Mouse (Mus musculus): ENCODE results near the gene Tmem184b.

Gene Tmem184b

DNA sequence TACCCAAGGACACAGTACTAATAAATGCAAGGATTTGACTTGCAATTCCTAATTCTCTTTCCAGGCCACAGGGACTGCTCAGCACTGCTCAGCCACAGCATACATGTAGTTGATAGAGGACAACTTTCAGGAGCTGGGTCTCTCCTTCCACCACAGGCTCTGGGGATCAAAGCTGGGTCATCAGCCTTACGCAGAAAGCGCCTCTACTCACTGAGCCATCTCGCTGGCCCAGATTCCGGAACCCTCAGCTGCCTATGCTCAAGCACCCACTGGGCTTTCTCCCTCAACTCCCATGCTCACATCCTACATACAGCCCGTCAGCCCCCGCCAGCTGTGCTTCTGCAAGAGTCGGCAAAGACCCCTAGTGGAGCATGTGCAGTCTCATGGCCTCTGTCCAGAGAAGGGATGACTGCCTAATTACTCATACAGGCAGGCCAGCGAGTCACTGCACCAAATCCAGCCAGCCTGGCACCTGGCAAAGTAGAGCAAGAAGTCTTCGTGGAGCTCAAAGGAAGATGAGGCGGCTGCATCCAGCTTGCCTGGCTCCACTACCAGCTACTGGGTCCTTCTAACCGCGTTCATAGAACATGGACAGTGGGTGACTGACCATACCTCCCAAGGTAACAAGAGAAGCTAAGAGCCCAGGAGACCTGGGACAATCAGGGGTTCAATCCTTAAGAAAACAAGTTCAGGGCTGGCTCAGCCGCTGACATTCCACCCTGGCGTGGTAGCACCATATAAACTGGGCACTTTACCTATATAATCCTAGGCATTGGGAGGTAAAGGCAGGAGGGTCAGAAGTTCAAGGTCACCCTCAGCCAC, 3.9 kb downstream of the Tmem184b start:
- no peak for DNase-seq (ENCODE audit: low spot score in 2 of 2)

- no peak for DNase-seq (ENCODE audit: low spot score in 2 of 2)
Observed at GRCm38 (mm10) chr15:79396736-79397135, 6.6 kb downstream of the Tmem184b start.

GRCm38 (mm10) chr15:79395281-79395680, 8.1 kb downstream of the Tmem184b start:
- no peak for DNase-seq (ENCODE audit: low spot score in 2 of 2)

GRCm38 (mm10) chr15:79394842-79395241, 8.5 kb downstream of the Tmem184b start:
- no peak for DNase-seq (ENCODE audit: low spot score in 2 of 2)

- no peak for DNase-seq (ENCODE audit: low spot score in 2 of 2)
Observed at GRCm38 (mm10) chr15:79393101-79393500, 10.3 kb downstream of the Tmem184b start.

DNA sequence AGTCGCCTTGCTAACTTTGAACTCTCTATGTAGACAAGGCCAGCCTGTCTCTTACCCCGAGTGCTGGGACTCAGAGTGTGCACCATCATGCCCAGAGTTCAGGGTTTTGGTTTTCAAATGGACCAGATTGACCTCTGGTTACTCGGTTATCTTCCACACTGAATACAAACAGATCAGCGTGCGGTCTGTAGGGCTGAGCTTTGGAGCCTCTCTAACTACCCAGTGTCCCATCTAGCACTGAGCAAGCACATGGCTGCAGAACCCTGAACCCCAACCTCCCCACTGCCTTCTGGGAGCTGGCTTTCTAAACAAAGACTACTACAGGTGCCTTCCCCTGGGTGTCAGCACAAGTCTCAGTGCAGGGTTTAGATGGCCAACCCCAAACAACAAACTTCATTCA, 10.8 kb downstream of the Tmem184b start:
- no peak for DNase-seq (ENCODE audit: low spot score in 2 of 2)

DNA sequence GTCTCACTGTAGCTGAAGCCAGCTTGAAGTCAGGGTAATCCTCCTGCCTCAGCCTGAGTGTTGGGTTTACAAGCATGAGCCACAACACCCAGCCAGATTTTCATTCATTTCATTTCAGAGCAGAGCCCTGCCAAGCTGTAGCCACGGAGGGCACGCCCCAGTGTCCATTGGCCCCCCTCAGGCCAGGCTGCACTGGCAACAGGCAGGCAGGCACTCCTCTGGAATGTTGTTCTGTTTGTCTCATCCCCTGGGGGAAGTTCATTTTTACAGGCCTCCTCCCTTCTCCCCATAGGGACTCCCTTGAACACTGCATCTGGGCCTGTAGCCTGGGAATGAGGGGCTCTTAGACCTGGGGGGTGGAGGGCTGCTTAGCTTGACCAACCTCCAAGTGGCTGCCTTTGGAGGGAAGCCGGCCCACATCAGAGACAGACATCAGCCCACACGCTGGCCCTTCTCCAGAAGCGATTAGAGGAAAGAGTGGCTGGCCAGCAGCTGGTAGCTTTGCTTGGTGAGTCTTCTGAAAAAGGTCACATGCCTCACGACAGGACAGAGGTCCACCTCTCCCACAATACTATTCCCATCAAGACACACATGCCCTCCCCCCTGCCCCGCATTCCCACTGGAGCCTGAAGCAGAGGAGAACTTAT, 11.8 kb downstream of the Tmem184b start:
- no peak for DNase-seq (ENCODE audit: low spot score in 2 of 2)

GRCm38 (mm10) chr15:79390434-79390833, 12.9 kb downstream of the Tmem184b start:
- DNase-seq (ENCODE audit: low spot score in 2 of 2): no peak

- DNase-seq (ENCODE audit: low spot score in 2 of 2): no peak
Observed at GRCm38 (mm10) chr15:79388171-79388570, 15.2 kb downstream of the Tmem184b start.

GRCm38 (mm10) chr15:79387611-79388010, 15.8 kb downstream of the Tmem184b start:
- DNase-seq (ENCODE audit: low spot score in 2 of 2): no peak

DNA sequence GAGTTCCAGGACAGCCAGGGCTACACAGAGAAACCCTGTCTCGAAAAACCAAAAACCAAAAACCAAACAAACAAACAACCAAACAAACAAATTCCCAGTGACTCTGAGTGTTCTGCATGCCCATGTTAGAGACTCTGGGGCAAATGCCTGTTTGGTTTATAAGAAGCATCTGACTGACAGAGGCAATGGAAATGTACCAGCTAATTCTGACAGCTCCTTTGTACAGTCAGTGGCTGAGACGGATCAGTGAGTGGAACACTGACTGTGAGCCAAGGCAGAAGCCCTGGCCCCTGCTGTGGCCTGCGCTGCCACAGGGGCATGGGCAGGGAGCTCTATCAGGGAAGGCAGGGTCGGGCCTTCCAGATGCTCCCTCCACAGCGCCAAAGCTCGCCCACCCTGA, 16.3 kb downstream of the Tmem184b start:
- DNase-seq (ENCODE audit: low spot score in 2 of 2): no peak

DNA sequence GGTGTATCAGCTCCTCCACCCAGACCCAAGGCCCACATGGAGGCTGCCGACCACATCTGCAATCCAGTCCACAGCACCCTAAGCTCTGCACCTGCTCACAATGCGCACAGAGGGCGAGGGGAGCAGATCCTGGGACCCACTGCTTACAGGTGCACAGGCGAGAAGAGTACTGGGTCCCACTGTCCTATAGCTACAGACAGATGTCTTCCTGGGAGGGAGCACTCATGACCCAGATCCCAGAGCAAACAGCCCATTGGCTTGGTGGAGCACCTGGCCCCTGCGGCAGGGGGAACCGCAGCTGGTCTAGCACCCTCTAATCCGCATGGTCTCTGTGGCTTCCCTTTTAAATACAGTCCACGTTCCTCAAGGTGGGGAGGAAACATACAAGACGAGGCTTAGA, 21.7 kb downstream of the Tmem184b start:
- DNase-seq (ENCODE audit: low spot score in 2 of 2): no peak

DNA sequence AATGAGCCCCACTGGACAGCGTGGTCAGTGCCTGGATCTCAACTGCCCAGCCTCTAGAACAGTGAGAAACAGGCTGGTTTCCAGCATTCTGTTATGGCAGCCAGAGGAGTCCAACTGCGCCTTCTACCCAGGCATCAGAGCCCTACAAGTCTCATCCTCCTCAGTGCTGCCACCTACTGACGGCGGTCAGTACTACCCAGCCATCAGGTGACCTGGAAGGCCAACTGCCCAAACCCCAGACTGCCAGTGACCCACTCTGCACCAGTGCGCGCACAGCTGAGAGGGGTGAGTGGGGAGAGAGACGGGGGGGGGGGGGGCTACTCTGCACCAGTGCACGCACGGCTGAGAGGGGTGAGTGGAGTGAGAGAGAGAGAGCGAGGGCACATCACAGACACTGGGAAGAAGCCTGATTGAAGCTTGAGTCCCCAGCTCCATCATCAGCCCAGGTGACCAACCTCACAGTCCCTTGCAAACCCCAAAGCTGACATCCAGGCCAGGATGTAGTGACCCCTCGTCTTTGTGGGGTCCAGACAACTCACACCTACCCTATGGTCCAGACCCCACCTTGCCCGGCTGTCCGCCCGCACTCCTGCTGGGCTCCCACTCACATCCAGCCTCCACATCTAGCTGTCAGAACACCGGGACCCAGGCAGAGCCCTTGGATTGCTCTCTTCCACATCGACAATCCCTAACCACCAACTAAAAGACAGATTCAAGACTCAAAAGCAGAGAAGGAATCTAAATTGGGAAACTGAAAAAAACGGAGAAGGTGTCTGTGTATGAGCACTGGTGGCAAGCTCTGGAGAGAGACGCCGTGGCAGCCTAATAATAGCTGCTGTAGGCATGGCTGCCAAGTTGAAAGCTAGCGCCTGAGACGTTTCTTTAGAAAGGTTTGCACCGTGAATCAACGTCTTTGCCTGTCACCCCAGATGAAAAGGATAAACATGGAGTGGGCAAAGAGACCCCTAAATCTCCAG, 22.6 kb downstream of the Tmem184b start:
- peak in 1 of 2 experiments; percentile 46 for DNase-seq (ENCODE audit: low spot score in 2 of 2)

GRCm38 (mm10) chr15:79379658-79380057, 23.7 kb downstream of the Tmem184b start:
- no peak for DNase-seq (ENCODE audit: low spot score in 2 of 2)

DNA sequence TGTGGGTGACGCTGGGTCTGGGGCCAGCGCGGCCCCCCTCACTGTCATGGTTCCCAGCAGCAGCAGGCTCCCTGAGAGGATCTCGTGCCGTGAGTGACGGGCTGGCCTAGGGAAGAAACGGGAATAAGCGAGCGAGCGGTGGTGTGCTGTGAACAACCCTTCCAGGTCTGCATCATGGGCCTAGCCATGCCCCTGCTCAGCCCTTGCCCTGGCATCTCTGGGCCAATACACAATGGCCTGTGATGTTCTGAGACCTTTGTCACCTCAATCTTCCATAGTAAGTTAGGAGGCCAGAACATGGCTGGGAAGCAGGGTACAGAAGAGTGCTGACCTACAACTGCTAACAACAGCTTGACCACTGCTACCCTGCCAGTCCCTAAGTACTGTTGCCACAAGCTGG, 24.8 kb downstream of the Tmem184b start:
- no peak for DNase-seq (ENCODE audit: low spot score in 2 of 2)

- no peak for DNase-seq (ENCODE audit: low spot score in 2 of 2)
Observed at GRCm38 (mm10) chr15:79377681-79378080, 25.7 kb downstream of the Tmem184b start.

- no peak for DNase-seq (ENCODE audit: low spot score in 2 of 2)
Observed at GRCm38 (mm10) chr15:79374760-79375159, 28.6 kb downstream of the Tmem184b start.

- DNase-seq (ENCODE audit: low spot score in 2 of 2): no peak
Observed at GRCm38 (mm10) chr15:79370281-79370843, 33.0 kb downstream of the Tmem184b start.

- DNase-seq (ENCODE audit: low spot score in 2 of 2): no peak
Observed at GRCm38 (mm10) chr15:79369452-79370280, 33.7 kb downstream of the Tmem184b start.

- DNase-seq (ENCODE audit: low spot score in 2 of 2): no peak
Observed at GRCm38 (mm10) chr15:79368861-79369440, 34.4 kb downstream of the Tmem184b start.

Data from frontal cortex, postnatal 10 days (tissue).